Mouse (Mus musculus) liver, postnatal 0 days (tissue): Measurements from ENCODE around the gene Dleu7.

Source experiments
- CTCF ChIP-seq: sonication (generic); IDR thresholded peaks from 2 replicates; pipeline ENCODE4 v1.5.1; 2016; ENCODE audit warnings: antibody characterized with exemption, low read depth
- EP300 ChIP-seq: IDR thresholded peaks from 2 replicates; pipeline ENCODE4 v1.6.1; 2016; ENCODE audit warnings: antibody characterized with exemption, low read depth, mild to moderate bottlenecking

DNA sequence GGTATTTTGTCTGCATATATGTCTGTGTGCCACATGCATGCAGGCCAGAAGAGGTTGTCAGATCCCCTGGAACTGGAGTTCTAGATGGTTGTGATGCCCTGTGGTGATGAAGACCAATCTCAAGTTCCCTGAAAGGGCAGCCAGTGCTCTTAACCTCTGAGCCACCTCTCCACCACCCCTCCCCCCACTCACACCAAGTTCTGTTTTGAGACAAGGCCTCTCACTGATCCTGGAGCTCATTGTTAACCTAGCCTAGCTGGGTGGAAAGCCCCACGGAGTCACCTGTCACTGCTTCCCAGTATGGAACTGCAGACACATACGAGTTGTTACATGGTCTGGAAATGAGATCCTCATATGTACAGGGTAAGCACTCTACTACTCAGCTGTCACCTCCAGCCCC is 9.9 kb downstream of the Dleu7 start:
- no peak for TF ChIP-seq CTCF
- TF ChIP-seq EP300 = no peak
